Mouse (Mus musculus) A20 (cell line): Measurements from ENCODE around the gene Arhgef11.

Source experiments
- DNase-seq: peaks from one replicate; pipeline ENCODE4 v3.0.0-alpha.2; 2011; ENCODE audit warnings: low read depth, low spot score

Arhgef11 gene

DNA sequence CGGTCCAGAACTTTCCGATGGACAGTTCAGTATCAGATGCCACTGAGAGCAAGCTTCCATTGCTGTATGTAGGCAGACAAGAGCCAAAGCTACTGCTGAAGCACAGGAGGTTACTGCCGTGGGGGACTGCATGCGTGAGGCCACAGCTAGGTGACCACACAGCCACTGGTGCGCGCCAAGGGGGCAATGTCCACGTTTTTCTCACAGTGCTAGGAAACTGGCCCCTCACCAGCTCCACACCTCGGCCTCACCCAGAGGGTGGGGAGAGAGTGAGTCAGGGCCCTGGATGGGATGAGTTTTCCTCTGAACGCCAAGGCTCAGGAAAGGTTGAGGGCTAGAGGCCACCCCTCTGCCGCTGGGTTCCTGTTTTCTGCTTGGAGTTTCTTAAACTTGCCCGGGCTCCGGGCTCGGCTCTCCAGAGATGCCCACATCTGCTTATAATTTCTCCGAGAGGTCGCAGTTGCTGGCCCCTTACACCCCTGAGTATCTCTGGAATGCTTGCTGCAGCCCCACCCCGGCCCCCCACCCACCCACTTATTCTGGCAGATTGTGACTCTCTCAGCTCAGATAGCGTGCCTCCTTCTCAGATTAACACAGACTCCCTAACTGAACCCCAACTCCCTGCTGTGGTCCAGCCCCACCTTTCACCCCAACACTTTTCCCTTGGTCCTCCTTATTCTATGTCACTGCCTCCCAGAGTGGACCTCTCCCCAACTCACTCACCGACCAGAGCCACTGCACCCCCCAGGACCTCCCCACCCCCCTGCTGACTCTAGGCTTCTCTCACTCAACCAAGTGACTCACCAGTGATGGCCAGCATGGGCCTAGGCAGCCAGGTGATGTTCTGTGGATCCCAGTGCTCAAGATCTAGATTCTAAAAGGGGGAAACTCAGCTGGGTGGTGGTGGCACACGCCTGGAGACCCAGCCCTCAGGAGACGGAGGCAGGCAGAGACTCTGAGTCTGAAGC lies 144.3 kb downstream of the Arhgef11 start:
- no peak for DNase-seq

DNA sequence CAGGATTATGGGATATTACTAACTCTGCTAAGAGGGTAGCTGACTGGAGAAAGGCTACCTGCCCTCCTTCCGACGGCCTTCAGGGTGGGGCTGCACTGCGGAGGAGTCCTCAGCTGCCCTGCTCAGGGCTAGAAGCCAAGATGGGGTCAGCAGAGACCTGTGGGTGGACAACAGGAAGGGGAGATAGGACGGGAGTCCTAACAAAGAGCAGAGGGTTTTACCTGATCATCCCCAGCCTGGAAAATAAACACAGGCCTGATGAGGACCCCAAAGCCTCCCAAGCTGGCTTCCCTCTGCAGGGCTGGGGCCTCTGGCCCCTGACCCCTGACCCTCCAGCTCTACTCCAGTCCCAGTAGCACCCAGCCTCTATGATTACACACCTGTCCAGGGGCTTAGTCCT lies 145.8 kb downstream of the Arhgef11 start:
- no peak for DNase-seq

DNA sequence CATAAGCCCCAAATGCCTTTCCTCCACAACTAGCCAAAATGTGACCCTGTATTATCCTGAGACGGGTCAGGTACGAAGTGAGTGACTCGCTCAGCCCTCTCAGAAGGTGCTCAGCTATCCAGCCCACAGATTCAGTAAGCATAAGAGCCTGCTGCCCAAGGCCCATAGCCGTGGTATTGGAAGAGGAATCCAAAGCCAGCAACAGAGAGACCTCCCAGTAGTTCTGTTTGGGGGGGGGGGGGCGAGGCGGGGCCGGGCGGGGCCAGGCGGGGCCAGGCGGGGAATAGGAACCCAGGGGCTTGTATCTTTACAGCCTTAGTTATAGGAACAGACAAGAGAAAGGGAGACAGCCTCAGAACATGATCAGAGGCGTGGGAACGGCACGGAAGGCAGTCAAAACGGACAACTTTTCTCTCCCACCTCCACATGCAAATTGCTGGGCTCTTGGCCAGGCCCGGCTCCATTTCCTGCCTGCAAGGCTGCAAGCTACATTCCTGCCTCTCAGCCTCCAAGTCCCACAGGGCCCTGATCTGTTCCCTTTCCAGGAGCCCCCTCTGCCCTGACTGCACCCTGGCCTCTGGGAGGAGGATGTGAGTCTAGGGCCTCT lies 146.4 kb downstream of the Arhgef11 start:
- DNase-seq, result no peak

DNA sequence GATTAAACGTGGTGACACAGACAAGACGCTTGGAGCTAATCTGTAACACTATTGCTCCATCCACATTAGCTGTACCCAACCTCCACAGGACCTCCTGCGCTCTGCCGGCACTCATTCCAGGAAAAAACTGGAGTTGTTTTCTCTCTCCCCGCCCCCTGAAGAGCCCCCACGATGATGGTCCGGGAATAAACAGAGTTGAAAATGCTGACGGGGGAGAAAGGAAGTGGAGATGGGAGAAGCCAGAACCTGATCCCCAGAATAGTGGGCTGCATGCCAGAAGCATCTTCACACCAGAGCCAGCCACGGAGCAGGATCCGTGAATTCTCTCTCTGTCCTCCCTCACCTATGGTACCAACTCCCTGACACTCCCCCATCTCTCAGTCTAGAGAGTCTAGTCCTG lies 147.1 kb downstream of the Arhgef11 start:
- DNase-seq, result no peak

DNA sequence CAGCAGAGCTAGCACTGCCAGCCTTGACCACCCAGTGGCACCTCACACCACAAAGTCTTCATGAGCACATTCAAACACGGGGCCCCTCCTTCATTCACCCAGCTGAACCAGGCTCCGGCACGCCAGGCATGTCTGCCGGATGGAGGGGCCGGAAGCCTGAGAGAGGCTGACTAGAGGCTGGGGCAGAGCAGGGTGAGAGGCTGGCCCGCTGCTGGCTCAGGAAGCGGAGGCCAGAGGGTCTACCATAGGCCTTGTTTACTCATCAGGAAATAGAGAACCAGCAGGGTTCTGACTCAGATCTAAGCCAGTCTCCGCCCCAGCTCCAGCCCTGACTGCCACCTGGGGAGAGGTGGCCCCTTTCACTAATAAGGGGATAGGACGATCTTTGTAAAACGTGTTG lies 147.7 kb downstream of the Arhgef11 start:
- DNase-seq, result peak; percentile 39

DNA sequence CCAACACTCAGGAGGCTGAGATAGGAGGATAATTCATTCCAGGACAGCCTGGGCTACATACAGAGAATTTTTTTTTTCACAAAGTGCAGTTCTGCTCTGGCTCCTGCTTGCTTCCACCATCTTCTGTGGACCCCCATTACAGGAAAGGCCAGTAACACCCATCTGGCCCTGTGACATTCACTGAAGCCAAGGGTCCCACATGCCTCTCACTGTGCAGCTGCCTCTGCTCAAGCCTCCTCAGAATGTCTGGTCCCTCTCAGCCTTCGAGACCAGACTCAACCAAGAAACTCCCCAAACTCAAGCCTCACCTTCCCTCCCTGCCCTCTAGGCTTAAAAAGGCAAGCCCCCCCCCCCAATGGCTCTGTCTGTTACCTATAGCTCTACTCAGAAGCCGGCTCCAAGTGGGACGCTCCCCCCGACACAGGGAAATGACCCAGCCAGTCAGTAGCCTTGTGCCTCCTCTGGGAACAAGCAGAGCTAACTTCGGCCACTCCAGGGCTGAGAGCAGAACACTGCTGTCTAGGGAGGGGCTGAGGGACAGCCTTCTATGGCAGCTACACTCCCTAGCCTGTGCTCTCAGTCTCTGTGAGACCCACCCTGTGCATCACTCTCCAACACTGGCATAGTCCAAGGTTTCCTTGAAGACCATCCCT lies 148.4 kb downstream of the Arhgef11 start:
- no peak for DNase-seq

DNA sequence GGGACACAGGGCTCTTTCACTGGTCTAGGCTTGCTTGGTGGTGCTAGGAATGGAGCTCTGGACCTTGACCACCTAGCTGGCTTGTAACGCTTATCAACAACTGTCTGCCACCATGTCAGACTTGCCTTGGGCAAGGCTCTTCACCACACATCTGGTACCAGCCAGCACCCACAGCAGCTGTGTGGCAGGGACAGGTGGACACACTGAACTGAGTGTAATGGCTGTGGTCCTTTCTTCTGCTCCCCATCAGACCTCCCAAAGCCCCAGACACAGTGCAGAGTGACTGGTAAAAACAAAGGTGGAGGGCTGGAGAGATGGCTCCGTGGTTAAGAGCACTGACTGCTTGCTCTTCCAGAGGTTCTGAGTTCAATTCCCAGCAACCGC lies 148.9 kb downstream of the Arhgef11 start:
- DNase-seq, result no peak

DNA sequence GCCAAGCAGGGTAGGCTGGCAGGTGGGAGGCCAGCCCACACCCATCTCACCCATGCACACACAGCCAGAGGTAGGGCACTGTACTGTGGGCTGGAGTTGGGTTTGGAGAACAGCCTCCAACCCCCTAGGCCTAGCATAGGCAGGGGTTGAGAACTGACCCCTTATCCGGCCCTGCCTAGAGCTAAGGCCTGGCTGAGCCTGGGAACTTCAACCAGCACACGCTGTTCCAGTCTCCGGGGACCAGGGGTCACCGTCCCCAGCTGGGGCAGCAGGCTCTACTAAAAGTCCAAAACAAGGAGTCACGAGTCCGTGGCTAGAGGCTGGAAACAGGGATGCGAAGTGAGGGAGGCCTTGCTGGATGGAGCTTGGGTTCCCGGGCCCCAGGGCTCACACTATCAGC lies 150.4 kb downstream of the Arhgef11 start:
- no peak for DNase-seq

DNA sequence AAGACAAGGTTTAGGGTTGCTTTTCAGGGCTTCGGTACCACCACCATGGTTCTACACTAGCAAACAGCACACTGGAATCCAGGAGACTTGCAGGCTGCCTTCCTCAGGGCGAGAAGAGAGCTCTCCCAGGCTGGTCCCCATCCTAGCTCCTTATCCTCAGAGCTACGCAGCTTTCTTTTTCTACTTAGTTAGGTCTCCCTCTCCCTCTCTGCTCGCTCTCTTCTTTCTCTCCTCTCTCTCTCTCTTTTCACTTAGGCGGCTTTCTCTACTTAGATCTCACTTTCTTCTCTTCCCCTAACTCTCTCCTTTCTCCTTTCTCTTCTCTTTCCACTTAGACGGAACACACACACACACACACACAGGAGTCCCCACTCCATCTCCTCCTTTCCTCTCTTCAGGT lies 151.1 kb downstream of the Arhgef11 start:
- DNase-seq, result no peak

DNA sequence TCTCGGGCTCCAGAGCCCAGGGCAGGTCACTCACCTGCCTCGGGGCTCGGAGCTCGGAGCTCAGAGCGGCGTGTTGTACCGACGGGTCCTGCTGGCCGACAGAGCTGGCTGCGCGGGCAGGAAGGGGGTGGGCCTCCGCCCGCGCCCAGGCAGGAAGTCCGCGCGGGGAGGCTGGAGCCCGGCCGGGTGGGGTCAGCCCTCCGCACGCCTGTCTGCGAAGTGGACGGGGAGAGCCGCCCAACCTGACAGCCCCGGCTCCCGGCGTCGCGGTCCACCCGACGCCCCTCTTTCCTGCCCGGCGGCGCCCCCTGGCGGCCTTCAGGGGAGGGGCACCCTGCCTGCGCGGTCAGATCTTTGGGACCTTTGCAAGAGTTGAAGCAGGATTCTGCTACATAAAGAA lies 151.5 kb downstream of the Arhgef11 start:
- peak; percentile 78 for DNase-seq

DNA sequence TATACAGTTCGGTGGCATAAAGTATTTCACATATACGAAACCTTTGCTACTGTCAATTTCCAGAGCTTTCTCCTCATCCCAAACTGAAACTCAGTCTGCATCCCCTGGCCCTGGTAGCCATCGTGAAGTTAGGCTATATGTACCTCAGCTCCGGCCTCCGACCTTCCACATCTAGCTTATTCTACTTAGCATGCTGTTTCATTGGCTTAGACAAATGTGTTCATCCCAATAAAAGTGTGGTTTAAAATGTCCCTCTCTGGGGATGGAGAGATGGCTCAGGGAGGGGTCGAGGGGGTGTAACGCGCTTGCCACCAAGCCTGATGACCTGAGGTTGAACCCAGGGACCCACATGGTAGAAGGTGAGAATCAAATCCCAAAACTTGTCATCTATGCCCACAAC lies 152.1 kb downstream of the Arhgef11 start:
- no peak for DNase-seq

DNA sequence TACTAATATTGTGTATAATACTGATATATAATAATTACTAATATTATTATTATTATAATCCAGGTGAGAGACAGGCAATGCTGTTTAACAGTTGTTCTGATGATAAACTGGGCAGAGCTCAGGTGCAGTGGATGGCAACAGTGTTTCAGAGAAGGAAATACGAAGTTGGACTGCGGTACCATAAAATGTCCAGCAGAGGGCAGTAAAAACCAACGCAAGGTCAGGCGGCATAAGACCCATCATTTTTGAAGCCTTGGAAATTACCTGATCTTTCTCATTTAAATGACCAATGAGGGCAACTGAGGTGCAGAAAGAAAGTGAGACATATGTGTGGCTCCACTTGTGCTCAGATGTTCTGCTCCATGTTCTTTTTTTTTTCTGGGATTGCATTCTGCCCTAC lies 152.9 kb downstream of the Arhgef11 start:
- peak; percentile 72 for DNase-seq

DNA sequence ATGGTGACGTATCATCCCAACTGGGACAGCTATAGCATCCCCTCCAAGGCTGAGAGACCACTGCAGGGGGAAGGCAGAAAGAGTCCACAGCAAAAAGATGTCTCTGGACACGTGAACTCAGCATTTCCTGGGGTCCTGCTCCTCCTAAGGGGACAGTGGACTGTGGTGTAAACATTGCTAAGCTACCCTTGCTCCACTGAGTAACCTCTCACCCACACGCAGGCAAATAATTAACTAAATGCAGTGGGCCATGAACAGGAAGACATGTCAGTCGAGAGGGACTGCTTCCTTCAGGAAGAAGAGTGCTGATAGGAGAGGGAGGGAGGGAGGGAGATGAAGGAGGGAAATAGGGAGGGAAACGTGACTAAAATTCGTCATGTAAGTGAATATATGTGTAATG lies 153.7 kb downstream of the Arhgef11 start:
- no peak for DNase-seq

DNA sequence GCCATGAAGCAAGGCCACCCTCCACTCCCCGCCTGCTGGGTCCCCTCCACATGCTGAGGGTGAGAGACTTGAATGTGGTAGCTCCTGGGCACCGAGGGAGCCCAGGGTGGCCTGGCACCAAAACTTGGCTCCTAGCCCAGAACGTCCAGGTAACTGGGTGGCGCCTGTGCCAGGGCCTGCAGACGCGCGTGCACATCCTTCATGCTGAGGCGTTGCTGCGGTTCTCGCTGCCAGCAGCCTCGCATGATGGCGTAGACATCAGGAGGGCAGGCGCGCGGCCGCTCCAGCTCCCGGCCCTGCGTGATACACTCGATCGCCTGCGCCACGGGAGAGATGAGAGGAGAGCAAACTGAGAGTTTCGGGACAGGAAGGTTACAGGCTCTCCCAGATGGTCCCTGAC lies 160.9 kb downstream of the Arhgef11 start:
- DNase-seq, result no peak

DNA sequence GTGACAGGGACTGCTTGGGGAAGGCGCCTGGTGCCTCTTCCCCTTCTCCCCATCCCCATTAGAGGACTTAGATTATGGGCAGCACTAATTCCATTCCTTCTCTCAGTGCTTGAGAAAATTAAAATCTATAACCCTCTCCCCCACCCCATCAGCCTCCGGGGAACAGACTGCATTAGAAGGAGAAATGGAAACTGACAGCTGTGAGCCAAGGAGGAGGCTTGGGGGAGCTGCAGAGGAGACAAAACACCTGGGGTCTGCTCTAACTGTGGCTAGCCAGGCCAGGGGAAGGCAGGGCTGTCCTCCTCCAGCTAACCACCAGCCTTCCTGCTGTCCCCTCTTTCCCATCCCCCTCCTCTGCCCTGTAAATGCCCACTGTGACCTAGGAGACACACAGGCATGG lies 161.7 kb downstream of the Arhgef11 start:
- no peak for DNase-seq

DNA sequence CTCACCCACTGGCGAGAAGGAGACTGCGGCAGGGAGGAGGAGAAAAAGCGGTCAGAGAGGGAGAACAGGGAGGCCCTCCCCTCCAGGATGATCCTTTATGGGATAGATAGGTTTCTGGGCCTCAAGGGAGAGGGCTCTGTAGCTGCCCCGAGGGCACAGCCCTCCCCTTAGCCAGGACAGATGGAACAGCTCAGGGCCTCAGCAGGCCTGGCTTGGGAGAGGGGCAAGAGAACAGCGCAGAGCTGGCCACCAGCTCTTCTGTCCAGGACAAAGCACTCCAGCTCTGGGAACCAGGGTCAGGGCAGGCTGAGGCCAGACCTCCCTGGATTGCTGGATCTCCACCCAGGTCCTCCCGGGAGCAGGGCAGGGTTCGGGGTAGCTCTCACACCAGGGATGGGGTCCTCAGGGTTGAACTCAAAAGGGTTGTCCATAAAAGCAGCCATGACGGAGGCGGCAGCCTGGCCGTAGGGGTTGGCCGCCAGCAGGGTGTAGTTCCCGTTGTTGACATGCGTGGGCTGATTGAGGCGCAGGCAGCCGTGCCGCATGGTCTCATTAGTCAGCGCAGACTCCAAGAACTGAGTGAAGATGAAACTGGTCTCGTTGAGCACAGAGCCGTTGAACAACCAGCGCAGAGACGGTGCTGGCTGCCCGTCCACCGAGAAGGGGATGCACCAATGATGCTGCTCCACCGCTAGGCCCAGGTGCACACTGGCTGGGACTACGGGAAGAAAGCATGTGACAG lies 166.1 kb downstream of the Arhgef11 start:
- peak; percentile 69 for DNase-seq

DNA sequence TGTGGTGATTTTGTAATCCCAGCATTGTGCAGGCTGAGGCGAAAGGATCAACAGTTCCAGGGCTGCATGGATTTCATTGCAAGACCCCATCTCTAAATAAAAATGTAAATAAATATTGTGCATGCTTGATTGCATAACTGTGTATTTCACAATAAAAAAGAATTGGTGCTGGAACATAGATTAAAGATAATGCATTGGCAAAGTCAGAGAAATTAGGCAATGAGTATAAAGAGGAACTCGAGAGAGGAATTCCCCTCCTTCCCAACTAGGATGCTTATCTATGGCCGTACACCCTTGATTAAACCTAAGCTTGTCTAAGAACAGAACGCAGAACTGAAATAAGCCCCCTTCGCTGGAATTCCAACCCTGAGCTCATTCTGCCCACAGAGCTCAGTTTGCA lies 167.8 kb downstream of the Arhgef11 start:
- DNase-seq, result no peak

DNA sequence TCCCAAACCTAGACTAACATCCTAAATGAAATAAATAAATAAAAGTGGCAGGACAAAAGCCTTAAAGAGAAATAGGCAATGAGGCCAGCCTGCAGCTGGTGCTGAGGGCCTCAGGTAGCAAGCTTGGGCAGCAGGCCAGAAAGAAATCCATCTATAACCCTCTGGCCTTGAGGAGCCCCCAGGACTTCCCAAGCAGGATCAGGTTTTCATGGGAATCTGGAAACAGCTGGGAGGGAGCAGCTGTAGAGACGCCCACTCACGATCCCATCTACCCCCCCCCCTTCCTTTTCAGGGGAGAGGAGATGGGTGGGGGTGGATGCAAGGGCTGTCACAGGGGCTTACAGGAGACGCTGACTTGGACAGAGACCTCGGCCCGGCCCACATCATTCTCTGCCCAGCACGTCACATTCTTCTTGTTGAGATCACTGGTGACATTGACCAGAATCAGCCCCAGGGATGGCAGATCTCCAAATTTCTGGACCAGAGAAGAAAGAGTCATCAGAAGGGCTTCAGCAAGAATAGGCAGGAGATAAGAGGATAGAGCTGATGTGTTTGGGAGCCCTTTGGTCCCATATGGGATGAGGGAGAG lies 168.4 kb downstream of the Arhgef11 start:
- no peak for DNase-seq
